Mouse (Mus musculus) retina, postnatal 7 days (tissue): Measurements from ENCODE around the gene Vmn1r224.

ENCODE experiments used
- DNase-seq: peaks from one replicate; pipeline ENCODE4 v3.0.0-alpha.2; 2012; ENCODE audit warnings: low read depth, low spot score

Gene Vmn1r224

GRCm38 (mm10) chr17:20413846-20414245, at the start of gene Vmn1r224:
TSS of gene Vmn1r224 (plus strand) at chr17:20414146.
- no peak for DNase-seq

- DNase-seq, result no peak
Measured at GRCm38 (mm10) chr17:20399105-20399504, 14.8 kb upstream of the Vmn1r224 start.

GRCm38 (mm10) chr17:20439263-20439662, 25.3 kb downstream of the Vmn1r224 start:
- no peak for DNase-seq

- no peak for DNase-seq
Measured at GRCm38 (mm10) chr17:20473311-20473710, 59.4 kb downstream of the Vmn1r224 start.
